ENCODE assay signal across 8 mouse cellular contexts in the genomic region with DNA sequence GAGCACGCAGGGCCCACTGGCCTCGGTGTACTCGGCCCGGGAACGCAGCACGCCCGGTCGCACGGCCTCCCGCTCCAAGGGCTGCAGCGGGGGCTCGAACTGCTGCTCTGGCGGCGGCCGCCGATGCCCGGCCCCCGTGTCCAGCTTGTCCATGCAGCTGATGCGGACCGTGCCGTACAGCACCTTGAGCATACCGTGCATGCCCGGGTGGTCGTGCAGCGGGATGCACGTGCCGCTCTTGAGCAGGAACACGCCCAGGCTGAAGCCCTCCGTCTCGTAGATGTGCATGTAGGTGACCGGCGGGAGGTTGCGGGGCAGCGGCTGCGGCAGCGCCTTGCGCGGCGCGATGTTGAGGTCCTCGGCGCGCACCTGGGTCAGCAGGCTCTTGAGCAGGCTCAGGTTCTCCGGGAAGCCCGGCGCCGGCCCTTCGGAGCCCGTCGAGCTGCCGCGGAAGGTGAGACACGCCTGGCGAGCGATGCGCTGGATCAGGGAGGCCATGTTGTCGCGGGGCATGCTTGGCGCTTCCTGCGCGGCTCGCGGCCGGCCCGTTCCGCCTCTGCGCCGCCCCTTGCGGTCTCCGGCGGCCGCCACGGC. TPM values are rescaled to one million over a fixed set of nuclear protein-coding genes. Genes with fewer than 3 reads are reported as not detected.
DNase-seq lines count a peak whose midpoint lies in the region; ATAC-seq lines count a peak whose summit lies in the region.

No protein-coding gene starts in this region.

- under 1% methylated on average over 73 of the region's 73 CpGs for WGBS in heart, embryonic 11.5 days (ENCODE audit: insufficient replicate concordance)

- DNase-seq in spleen, adult 18-20 months = peak; percentile 48 to 58
- no peak for DNase-seq in spleen, adult 12 weeks (ENCODE audit: low spot score)
- peak; percentile 74 for DNase-seq in kidney, postnatal 10 days
- peak; percentile 54 for DNase-seq in lung, postnatal 14 days
- peak; percentile 59 for DNase-seq in right cerebral cortex, postnatal 4 days
- no peak for DNase-seq in cerebellum, adult 11-12 months

- peaks cover 4% of the 10 kb centered on the region for H3K4me1 ChIP-seq in brown adipose tissue, adult 24 weeks (ENCODE audit: control insufficient read depth, insufficient read depth, insufficient read length, low read length)
- H3K4me1 ChIP-seq in heart, embryonic 11.5 days (ENCODE audit: control insufficient read depth, insufficient read depth, low read length) = peaks cover 24% of the 10 kb centered on the region

- ATAC-seq in heart, embryonic 11.5 days (replicated peaks; ENCODE audit: insufficient number of reproducible peaks, low FRiP score, low TSS enrichment) = peak; percentile 61

- H3K36me3 ChIP-seq in heart, embryonic 11.5 days (ENCODE audit: control insufficient read depth, insufficient read depth, low read length) = no peaks in the 10 kb centered on the region

- H3K9ac ChIP-seq in heart, embryonic 11.5 days (ENCODE audit: low read depth, low read length) = peak overlapping the region; percentile 86

- H3K27me3 ChIP-seq in heart, embryonic 11.5 days (ENCODE audit: control insufficient read depth, insufficient read depth, low read length) = no peaks in the 10 kb centered on the region

- peak overlapping the region; percentile 77 for H3K4me3 ChIP-seq in brown adipose tissue, adult 24 weeks (ENCODE audit: insufficient read depth, low read depth, low read length)
- peak overlapping the region; percentile 71 for H3K4me3 ChIP-seq in heart, embryonic 11.5 days (ENCODE audit: low read depth, low read length)

- H3K9me3 ChIP-seq in heart, embryonic 11.5 days (replicated peaks; ENCODE audit: control insufficient read depth, low read length) = no peaks in the 10 kb centered on the region

- H3K4me2 ChIP-seq in heart, embryonic 11.5 days = peak overlapping the region; percentile 97

- H3K27ac ChIP-seq in brown adipose tissue, adult 24 weeks (replicated peaks; ENCODE audit: low read depth, low read length) = peak overlapping the region; percentile 95; the same call in 1 of the 2 replicates
- peak overlapping the region; percentile 84 for H3K27ac ChIP-seq in heart, embryonic 11.5 days (ENCODE audit: low read depth, low read length)

RNA-seq across cellular contexts. Expression of a gene that starts 0.4 kb away (rescaled TPM):
- 9.6 and 11.0 TPM in 2 replicates for polyA plus RNA-seq in brown adipose tissue, adult 24 weeks (2012; ENCODE audit: insufficient read depth, insufficient read length, missing spikeins)
- 54.3 and 57.7 TPM in 2 replicates for polyA plus RNA-seq in heart, embryonic 11.5 days (2014; fragmentation: Nextera tagmentation; extraction: Ambion mirVana)

RNA-seq across cellular contexts. Expression of a gene that starts 13.1 kb away (rescaled TPM):
- polyA plus RNA-seq in brown adipose tissue, adult 24 weeks (2012; ENCODE audit: insufficient read depth, insufficient read length, missing spikeins) = 5.2 and 10.0 TPM in 2 replicates
- polyA plus RNA-seq in heart, embryonic 11.5 days (2014; fragmentation: Nextera tagmentation; extraction: Ambion mirVana) = 0.11 TPM in 1 of 2 replicates, not detected in the other

Comparison
In these comparisons a context has a peak if more than half of its experiments do, and no peak if none do; other contexts are left out.
1. DNase-seq: peak in spleen, adult 18-20 months (2 of 2), kidney, postnatal 10 days (single experiment), lung, postnatal 14 days (single experiment) and right cerebral cortex, postnatal 4 days (single experiment); none in spleen, adult 12 weeks (single experiment) and cerebellum, adult 11-12 months (single experiment).